Mouse (Mus musculus): ENCODE measurements around the gene Mpp2. TPM values are rescaled to one million over a fixed set of nuclear protein-coding genes. Genes with fewer than 3 reads are reported as not detected.

The Mpp2 gene
- polyA plus RNA-seq, 1 experiment from 2014 or later = 1.5 TPM

GRCm38 (mm10) chr11:102072729-102073128, 15.6 kb downstream of the Mpp2 start:
- DNase-seq (ENCODE audit: low spot score) = no peak

- DNase-seq (ENCODE audit: low spot score) = no peak
Observed at GRCm38 (mm10) chr11:102070426-102070825, 17.9 kb downstream of the Mpp2 start.

DNA sequence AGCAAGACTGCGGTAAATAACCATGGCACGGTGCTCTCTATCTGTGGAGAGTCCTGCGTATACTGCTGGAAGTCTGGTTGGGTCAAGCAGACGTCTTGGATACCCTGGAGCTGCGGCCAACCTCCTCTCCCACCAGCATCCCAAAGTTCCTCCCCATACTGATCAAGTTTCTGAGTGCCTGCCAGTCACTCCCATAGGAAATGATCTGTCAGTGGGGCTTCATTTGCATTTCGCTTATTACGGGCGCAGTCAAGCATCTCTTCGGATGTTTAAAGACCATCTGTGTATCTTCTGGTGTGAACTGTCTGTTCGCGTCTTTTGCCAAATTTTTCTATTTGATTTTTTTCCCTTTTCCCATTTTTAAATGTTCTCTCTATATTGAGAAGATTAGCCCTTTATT, 18.7 kb downstream of the Mpp2 start:
- DNase-seq (ENCODE audit: low spot score) = no peak

DNA sequence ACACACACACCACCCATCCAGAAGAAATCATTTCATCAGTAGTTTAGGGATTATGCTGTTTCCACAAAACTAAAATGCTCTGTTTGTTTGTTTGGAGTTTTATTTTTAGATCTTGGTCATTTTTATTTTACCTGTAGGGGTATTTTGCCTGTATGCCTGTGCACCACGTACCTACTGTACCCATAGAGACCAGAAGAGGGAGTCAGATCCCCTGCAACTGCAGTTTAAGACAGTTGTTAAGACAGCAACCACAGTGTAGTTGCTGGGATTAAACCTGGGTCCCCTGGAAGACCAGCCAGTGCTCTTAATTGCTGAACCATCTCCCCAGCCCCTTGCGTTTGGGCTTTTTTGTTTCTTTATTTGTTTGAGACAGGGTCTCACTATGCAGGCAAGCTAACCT, 19.3 kb downstream of the Mpp2 start:
- no peak for DNase-seq (ENCODE audit: low spot score)

DNA sequence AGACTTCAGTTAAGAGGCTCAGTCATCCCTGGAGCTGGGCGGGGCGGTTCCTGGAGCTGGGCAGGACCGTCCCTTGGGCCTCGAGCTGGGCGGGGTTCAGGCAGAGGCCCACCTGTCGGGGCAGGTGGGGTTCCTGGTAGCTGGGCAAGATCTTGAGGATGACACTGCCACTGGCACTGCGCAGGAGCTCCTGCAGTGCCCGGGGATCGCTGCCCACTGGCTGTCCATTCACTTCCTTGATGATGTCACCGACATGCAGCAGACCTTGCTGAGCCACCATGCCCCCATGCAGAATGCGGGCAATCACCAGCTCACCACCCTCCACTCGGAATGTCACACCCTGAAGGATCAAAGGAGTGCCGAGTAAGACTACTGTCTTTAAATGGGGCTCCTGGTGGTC, 25.2 kb downstream of the Mpp2 start:
- no peak for DNase-seq (ENCODE audit: low spot score)

DNA sequence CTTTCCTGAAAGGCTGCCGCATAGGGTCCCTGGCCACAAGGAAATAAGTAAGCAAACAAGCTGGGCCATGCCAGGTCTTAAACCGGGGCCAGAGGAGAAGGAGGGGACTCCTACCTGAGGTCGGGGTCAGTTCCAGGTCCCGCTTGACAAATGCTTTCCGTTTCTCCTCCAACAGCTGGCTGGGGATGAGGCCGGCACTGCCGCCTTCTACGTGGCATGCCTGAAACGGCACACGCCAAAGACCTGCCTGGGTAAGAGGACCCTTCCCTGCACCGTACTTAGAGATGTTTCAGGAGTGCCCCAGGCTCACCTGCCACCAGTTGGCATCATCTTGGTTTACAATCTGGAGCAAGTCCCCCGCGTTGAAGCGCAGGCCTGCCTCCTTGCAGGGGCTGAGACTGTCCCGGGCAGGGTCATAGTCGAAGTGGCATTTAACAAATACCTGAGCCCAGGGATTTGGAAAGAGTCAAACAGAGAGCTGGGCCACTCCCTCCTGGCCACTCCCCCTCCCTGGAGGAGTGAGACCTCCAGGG, 26.3 kb downstream of the Mpp2 start:
- DNase-seq (ENCODE audit: low spot score) = no peak

GRCm38 (mm10) chr11:102061236-102061940, 26.9 kb downstream of the Mpp2 start:
- DNase-seq (ENCODE audit: low spot score) = peak; percentile 67

DNA sequence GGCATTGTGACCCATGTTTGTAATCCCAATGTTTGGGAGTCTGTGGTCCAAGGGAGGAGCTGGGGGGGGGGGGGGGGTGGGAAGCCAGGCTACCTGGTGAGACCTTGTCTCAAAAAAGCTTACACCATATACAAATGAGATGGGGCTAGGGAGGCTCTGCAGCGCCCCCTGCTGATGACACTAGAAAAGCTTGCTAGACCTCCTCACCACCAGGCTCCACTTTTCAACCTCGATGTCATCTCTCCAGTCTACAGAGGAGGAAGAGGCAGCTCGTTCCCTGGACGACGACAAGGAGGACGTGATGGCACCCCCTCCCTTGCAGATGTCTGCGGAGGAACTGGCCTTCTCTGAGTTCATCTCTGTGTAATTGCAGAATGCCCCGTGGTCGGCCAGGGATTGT, 34.5 kb downstream of the Mpp2 start:
- peak; percentile 28 for DNase-seq (ENCODE audit: low spot score)

- DNase-seq (ENCODE audit: low spot score) = no peak
Observed at GRCm38 (mm10) chr11:102053183-102053582, 35.1 kb downstream of the Mpp2 start.

DNA sequence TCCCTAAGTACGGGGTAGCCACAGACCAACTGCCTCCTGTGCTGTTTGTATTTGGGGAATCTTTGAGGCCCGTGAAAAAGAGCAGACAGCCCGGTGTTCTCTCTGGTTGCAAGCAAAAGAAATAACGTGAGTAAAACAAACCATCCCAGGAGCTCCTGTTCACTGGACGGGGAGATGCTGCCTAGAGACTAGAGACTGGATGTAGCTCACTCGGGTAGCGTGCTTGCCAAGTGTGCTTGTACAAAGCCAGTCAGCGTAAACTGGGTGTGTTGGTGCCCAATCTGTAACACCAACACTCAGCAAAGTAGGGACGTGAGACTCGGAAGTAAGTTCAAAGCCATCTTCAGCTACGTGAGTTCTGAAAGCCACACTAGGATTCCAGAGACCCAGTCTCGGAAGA, 35.6 kb downstream of the Mpp2 start:
- DNase-seq (ENCODE audit: low spot score) = no peak

GRCm38 (mm10) chr11:102051954-102052353, 36.4 kb downstream of the Mpp2 start:
- no peak for DNase-seq (ENCODE audit: low spot score)

GRCm38 (mm10) chr11:102051541-102051940, 36.8 kb downstream of the Mpp2 start:
- no peak for DNase-seq (ENCODE audit: low spot score)

DNA sequence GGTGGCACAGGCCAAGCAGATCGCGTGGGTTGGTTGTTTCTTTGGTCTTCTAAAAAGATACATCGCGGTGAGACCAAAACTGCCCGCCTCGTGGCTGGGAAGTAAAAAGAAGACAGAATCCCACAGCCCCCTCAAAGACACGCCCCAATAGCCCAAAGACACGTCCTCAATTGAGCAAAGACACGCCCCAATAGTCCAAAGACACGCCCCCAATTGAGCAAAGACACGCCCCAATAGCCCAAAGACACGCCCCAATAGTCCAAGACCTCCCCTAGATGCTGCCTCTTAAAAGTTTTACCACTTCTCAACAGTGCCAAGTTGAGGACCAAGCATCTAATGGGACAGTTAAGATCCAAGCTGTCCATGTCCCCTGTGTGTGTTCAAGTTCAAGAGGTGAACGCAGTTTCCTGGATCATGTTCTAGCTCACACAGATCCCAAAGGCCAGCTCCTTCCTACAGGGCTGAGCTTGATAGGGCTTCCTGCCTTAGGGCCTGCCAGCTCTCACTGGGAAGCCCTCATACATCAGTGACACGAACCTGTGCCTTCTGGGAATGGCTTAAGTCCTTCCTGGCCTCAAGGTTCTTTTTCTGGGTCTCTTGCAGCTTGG, 38.3 kb downstream of the Mpp2 start:
- no peak for DNase-seq (ENCODE audit: low spot score)

DNA sequence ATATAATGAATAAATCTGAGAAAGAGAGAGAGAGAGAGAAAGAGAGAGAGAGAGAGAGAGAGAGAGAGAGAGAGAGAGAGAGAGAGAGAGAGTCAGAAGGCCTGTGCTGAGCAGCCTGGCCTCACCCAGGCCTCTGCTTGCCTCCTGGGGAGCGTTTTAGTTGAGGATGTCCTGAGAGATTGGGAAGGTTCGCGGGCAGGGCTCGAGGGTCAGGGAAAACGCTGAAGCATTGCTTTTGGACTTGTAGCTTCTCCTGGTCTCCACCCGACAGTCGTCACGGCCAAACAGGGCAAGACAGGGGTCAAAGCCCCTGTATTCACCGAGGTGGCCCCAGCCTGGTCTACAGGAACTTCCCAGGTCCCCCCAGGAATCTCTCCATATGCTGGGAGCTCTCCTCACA, 41.7 kb downstream of the Mpp2 start:
- no peak for DNase-seq (ENCODE audit: low spot score)

DNA sequence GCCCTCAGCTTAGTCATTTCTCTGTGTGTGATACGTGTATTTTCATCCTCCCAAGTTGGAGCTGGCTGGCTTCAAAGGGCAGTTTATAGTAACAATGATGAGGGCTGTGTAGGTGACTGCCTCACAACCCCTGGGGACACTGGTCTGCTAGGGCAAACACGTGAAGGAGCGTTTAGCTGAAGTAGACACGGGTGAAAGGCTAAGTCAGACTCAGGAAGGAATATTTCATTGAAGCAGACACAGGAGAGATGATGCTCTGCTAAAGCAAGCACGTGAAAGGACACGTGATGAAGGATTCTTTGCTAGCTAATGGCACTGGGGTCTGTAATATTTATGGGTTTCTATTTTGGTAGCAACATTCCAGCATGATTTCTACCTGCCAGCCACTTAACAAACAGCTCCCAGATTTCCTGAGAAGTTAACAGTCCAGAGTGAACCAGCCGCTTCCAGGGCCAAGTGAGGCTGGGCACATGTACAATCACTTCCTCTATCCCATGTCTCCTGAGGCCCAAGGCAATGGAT, 43.6 kb downstream of the Mpp2 start:
- no peak for DNase-seq (ENCODE audit: low spot score)

- no peak for DNase-seq (ENCODE audit: low spot score)
Observed at GRCm38 (mm10) chr11:102043381-102043780, 44.9 kb downstream of the Mpp2 start.

DNA sequence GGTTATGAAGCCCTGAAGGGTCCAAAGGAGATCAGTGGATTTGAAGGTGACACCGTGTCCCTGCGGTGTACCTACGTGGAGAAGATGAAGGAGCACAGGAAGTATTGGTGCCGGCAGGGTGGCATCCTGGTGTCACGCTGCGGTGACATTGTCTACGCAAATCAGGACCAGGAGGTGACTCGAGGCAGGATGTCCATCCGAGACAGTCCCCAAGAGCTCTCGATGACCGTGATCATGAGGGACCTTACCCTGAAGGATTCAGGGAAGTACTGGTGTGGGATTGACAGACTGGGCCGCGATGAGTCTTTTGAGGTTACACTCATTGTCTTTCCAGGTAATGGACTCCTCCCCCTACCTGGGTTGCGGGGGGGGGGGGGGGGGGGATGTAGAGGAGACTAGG, 45.3 kb downstream of the Mpp2 start:
- no peak for DNase-seq (ENCODE audit: low spot score)

GRCm38 (mm10) chr11:102041350-102041949, 46.9 kb downstream of the Mpp2 start, which contains the start of gene Cd300lg:
Gene Cd300lg (plus strand): TSS chr11:102041509.
- no peak for DNase-seq (ENCODE audit: low spot score)

DNA sequence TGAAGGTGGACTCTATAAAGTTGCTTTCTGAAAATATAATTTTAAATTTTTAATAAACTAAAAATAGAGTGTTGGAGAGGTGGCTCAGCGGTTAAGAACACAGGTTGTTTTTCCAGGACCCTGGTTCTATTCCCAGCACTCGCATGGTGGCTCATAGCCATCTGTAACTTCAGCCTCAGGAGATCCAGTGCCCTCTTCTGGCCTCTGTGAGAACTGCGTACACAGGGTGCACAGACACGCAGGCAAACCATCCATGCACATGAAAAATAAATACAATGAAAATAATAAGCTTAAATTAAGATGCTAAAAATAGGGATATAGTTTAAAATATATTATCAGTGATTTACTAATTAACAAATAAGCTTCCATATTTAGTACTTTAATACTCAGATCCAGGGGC, 47.7 kb downstream of the Mpp2 start:
- no peak for DNase-seq (ENCODE audit: low spot score)

- DNase-seq (ENCODE audit: low spot score) = peak; percentile 49
Observed at GRCm38 (mm10) chr11:102040138-102040524, 48.2 kb downstream of the Mpp2 start.

DNA sequence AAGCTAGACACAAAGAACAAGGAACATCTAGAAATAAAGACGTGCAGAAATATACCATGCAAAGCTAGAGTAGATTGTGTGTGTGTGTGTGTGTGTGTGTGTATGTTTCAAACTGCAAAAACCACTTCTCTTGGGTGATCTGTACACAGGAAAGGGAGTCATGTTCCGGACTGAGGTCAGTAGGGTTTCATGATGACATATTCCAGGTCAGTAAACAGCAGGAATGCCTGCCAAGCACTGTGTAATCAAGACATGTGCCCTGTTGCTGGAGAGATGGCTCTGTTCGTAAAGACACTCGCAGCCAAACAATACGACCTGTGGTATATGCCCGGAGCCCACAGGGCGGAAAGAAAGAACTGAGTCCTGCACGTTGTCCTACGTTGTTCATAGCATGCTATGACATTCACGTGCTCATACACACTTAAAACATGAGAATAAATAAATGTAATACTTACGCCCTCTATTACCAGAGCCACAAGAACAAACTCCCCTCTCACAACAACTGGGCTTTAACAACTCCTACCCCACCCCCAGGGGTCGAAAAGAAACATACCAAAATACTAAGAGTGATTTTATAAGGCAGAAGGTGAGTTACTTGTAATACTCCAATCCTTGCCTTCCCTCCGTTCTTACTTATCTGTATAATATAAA, 48.7 kb downstream of the Mpp2 start:
- no peak for DNase-seq (ENCODE audit: low spot score)

DNA sequence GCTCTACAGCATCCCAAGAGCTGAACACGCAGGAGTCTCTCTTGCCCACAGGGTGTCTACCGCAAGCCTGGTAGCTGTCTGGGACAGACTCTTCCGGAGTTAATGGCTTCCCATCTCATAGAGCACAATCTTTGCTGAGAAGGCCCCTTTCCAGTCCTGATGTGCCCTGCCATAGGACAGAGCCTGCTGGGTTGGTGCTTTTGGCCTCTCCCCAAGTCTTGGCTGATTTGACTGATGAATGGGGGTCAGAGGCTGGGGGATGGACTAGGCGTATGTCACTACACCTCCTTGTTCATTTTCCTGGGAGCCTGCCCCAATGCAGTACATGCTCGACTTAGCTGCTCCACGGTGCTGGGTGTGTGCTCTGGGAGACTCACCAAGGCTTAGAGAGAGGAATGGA, 50.5 kb downstream of the Mpp2 start:
- no peak for DNase-seq (ENCODE audit: low spot score)
